Mouse (Mus musculus): Measurements from ENCODE around the gene Trappc2l.
"Not testable (repeated sequence)": the region's sequence is repeated elsewhere in the genome, so short reads cannot be mapped to it uniquely, and the experiment has no call there.

Trappc2l gene

DNA sequence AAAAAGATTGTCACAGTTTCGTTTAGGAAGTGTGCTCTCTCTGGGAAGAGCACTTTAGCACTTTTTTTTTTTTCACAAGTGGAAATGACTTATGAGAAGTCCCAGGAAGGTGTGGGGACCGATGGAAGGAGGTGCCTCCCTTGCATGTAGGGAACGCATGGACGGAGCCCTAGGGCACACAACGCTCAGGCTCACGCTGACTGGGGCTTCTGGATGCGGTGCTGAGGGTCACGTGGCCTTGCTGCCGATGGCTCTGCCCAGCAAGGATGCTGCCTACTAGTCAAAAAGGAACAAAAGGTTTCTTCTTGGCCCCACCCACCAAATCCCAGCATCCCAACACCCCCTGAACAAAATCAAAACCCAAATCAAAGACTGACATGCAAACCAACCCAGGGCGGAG is 17.9 kb downstream of the Trappc2l start:
- no peak for DNase-seq

DNA sequence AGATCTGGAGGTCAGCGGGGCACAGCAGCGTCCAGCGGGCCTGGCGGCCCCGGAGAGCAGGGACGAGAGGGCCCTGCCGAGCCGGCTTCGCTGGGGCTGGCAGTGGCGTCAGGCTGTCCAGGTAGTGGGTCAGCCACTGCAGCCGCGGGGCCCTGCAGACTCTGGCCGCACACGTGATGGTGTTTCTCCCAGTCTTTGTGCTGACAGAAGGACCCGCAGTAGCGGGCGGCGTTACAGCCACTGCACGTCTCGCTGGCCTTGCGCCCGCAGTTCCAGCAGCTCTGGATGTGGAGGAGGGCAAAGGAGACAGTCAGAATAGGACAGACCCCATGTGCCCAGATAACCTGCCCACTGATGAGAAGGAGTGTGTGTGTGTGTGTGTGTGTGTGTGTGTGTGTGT is 19.3 kb downstream of the Trappc2l start:
- DNase-seq, result no peak

- not testable (repeated sequence) for DNase-seq
Observed at GRCm38 (mm10) chr8:122632134-122632533, 20.7 kb downstream of the Trappc2l start.

- DNase-seq, result no peak
Observed at GRCm38 (mm10) chr8:122633205-122633604, 21.8 kb downstream of the Trappc2l start.

- DNase-seq, result no peak
Observed at GRCm38 (mm10) chr8:122635878-122636802, 24.7 kb downstream of the Trappc2l start.

DNA sequence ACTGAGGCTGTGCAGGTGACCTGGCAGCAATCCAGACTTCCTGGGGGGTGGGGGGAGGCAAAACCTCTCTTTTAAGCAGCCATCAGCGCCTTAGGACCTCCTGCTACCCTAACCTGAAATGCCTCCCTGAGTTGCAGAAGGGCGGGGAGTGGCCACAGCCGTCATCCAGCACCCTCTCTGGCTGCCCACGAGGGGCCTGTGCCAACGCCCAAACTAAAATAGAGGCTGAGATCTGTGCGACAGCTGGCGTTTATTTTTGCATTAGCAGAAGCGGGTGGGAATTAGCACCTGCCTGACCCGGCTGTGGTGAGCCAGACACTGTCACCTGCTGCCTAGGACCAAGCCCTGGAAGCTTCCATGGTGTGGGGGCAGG is 25.3 kb downstream of the Trappc2l start:
- DNase-seq, result no peak

DNA sequence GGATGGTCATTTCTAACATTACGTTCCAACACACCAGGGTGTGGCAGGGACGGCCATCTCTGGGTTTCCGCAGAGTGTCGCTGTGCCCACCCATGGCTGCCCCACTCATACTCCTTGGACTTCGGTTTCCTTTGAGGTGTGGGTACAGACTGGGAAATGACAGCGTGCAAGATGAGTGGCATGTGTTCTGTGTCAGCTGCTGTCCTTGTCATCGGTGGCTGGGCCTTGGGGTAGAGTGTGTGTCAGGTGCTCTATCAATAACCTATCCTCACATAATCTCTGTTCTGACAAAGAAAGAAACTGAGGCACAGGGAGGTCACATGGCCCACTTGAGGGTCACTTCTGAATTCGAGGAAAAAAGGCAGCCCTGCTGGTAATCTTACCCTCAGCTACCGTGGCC is 25.8 kb downstream of the Trappc2l start:
- no peak for DNase-seq

DNA sequence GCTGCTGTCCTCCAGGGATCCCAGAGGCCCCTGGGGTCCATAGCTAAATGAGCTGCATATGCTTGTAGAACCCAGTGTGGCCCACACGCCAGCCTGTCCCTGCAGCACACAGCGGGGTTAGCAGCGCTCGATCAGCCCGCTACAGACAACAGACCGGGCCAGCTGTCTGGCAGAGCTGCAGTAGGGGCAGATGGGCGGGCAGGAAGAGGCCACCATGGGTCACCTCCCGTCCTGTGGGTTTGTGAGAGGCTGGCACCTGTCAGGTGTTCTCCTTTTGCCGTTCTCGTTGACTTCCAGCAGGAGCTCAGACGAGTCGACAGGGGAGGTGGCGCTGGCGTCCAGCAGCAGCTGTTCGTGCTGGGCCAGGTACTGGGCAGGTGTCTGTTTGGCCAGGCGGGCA is 27.2 kb downstream of the Trappc2l start:
- no peak for DNase-seq

DNA sequence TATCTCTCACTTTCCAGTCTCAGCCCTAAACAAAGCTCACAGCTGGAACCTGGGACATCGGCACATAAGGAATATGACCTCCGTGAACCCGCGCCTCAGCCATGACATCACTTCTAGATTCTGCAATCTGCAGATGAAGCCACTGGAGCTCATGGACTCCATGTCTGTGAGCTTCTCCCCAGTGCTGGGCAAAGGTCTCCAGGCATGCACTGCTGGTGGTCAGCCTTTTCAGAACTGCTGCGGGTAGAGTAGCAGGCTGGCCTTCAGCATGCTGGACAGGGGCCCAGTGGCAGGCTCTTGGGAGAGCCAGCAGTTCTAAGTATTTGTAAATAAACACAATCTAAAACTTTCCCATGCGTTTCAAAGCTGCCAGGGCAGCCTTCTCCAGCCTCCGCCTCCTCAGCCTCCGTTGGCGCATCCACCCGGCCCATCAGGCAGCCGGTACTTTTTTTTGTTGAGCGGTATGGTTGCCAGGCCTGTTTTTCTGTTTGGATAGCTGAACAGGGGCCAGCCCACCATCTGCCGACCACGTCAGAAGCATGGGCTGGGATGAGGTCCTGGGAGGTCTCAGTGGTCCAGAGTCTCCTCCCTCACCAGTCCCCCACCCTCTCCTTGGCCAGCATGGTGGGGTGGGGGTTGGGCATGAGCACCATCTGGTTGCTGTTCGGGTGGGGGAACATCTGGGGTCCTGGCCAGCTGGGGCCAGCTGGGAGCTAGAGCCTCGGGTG is 28.2 kb downstream of the Trappc2l start:
- DNase-seq, result no peak

DNA sequence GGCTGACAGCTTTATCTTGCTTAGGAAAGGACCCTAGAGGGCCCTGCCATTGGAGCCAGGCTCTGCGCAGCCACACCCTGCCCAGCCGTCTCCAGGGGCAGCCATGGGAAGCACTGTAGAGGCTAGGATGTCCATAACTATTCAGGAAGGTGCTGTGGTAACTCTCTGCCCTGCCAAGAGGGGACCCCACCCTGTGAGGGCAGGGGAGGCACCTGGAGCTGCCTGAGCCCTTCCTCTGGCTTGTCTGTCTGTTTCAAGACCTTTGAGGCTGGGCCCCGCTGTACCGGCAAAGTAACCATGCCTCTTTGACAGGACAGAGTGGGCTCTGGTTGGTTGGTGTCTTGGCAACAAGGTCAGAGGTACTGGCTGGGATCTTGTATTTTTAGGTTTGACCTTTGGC is 29.4 kb downstream of the Trappc2l start:
- DNase-seq, result no peak

- peak; percentile 88 for DNase-seq
Observed at GRCm38 (mm10) chr8:122641406-122641805, 30.0 kb downstream of the Trappc2l start.

DNA sequence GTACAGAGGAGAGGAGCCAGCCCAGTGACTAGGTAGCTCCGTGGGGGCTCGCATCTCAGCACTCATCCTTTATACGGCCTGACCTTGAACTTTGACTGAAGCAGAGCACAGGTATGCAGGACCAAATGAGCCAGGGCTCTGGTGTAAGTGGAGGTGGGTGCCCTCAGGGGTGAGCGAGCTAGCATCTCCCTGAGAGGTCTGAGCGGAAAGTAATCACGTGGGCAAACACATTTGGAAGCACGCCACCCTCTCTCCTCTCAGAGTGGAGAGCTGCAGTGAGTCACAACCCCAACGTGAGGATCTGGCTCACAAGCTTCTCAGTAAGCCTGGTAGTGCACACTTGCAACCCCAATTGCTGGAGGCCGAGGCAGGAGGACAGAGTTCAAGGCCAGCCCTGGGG is 30.6 kb downstream of the Trappc2l start:
- peak; percentile 35 for DNase-seq

- DNase-seq, result no peak
Observed at GRCm38 (mm10) chr8:122644175-122644954, 32.9 kb downstream of the Trappc2l start.

DNA sequence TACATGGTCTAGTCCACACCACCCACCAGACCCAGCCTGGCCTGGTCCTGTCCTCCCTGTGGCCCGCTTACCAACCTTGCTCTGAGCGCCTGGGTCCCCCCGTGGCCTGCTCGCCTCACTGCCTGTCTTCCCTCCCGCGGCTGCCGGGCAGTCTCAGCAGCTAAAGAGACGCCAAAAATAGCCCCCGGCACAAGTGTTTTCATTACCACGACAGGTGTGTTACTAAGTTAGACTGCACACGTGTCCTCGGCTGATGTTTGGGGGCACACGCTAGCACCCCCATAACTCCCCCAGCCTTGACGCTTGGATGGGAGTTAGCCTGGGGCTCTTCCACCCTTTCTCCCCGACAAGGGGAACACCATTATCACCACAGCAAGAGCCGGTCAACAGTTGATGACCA is 34.9 kb downstream of the Trappc2l start:
- DNase-seq, result no peak

DNA sequence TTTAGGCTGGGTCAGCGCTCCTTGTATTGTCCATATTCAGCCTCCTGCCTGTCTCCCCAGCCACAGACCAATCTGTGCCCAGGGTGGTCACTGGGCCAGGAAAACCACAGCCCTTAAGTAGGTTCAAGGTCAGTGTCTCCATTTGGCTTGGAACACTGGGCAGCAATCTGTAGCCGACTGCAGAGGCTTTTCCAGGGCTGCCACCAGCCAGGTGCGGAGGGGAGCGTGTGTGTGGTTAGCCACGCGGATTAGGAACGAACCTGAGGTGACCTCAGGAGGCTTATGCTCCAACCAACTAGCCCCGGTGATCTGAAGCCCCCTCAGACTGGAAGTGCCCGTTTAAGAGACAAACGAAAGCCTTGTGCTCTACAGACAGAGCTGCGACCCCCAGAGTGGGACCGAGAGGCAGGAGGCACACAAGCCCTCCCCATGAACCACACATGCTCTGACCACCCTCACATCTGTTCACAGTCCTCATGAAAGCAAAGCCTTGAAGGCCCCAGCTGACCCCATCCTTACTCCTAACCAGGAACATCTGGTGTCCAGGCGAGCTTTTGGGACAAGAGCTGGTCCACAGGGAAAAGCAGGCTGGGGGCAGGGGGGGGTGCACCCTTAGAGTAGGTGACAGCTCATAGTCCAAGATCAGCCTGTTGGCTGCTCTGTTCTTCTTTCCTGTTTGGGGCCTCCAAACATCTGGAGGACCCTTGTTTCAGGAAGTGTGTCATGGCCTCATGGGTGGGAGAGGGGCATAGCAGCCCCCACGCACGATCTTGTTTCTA is 36.9 kb downstream of the Trappc2l start:
- no peak for DNase-seq

GRCm38 (mm10) chr8:122651326-122651921 is 40.0 kb downstream of the Trappc2l start:
- no peak for DNase-seq

GRCm38 (mm10) chr8:122652643-122653042 is 41.2 kb downstream of the Trappc2l start:
- DNase-seq, result no peak

DNA sequence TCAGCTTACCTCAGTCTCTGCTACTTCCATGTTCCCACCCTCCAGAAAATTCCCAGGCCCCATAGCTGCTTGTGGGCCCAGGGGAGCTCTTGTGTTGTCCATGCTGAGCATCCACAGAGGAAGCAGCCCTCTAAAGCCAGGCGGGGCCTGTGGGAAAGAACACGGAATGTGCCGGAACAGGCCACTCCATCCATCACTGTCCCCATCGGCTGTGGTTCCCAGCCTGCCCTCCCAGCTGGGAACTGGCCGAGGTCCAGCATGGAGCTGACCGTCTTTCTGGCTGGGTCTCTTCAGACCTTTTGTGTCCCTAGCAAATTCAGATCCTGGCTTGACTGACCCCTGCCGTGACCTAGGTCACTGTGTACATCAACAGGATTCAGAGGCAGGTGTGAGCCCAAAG is 43.3 kb downstream of the Trappc2l start:
- DNase-seq, result no peak

DNA sequence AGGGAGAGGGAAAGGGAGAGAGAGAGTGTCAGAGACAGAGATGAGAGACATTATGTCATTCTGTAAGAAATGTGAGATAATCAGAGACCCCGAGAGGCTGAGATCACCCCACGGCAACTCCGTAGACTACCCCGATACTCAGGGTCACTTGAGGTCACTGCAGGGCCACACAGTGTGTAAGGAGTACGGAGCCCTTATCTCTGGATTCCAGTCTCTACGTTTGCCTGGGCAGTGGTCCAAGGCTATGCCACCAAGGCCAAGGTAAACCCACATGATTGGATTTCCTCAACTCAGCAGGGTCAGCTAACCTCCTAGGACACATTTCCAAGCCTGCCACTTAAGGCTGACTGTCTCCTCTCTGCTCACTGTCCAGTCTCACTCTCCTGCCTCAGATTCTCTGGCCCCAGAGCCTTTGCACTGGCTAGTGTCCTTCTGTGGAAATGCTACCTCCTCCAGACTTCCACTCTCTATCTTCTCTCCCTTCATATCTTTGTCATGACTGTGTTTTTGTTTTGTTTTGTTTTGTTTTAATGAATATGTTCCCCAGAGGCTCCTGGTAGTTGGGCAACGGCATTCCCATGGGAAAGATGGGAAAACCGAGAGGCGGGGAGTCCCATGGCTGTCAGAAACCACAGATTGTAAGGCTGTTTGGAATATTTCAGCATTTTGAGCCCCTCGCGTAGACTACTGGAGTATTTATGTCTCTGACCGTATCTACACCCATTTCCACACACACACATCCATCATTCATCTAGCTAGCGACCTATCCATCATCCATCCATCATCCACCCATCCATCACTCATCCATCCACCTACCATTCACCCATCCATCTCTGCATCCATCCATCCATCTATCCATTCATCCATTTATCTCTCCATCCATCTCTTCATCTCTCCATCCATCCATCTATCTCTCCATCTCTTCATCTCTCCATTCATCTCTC is 44.9 kb downstream of the Trappc2l start:
- DNase-seq, result no peak

GRCm38 (mm10) chr8:122658149-122658806 is 46.8 kb downstream of the Trappc2l start:
- DNase-seq, result no peak

DNA sequence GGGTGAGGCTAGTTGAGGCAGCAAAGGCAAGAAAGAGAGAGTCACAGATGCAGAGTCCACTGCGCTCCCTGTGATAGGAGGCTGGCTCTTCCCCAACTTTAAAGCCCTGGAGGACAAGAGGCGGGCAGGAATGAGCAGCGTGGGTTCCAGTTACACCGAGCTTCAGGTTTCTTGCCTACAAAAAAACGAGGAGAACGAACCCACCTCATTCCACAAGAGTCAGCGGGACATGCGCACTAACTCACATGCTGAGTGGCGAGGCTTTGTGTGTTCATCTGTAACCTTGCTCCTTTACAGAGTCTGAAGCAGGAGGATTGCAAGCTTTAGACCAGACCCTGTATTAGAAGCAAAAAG is 47.3 kb downstream of the Trappc2l start:
- DNase-seq, result no peak

All from layer of hippocampus, adult 9-11 months (tissue).